Mouse (Mus musculus) embryonic facial prominence, embryonic 13.5 days (tissue): ENCODE results near the gene Ehmt1. TPM values are rescaled to one million over a fixed set of nuclear protein-coding genes. Genes with fewer than 3 reads are reported as not detected.
"Not testable (repeated sequence)": the region's sequence is repeated elsewhere in the genome, so short reads cannot be mapped to it uniquely, and the experiment has no call there.

Experiments used
- ATAC-seq: fragments of 200-750 bp; cut with Nextera tagmentation; 2 replicates; pipeline ENCODE4 v1.8.0; 2017; ENCODE audit warnings: low read depth; ENCODE audit not compliant: insufficient number of reproducible peaks, insufficient read depth, low FRiP score, low TSS enrichment
- H3K27ac ChIP-seq: fragments of 300-500 bp; sonication (generic); 2 replicates; pipeline ENCODE4 v1.5.1; 2015; ENCODE audit warnings: moderate library complexity, mild to moderate bottlenecking, inconsistent platforms
- H3K27me3 ChIP-seq: fragments of 300-500 bp; sonication (generic); 2 replicates; pipeline ENCODE4 v1.6.1; 2015; ENCODE audit warnings: mild to moderate bottlenecking, inconsistent platforms
- H3K36me3 ChIP-seq: fragments of 300-500 bp; sonication (generic); 2 replicates; pipeline ENCODE4 v1.6.1; 2015; ENCODE audit warnings: mild to moderate bottlenecking, inconsistent platforms
- H3K4me1 ChIP-seq: fragments of 300-500 bp; sonication (generic); 2 replicates; pipeline ENCODE4 v1.6.1; 2015; ENCODE audit warnings: inconsistent platforms
- H3K4me2 ChIP-seq: fragments of 300-500 bp; sonication (generic); 2 replicates; pipeline ENCODE4 v1.6.1; 2015; ENCODE audit warnings: moderate library complexity, mild to moderate bottlenecking, inconsistent platforms
- H3K4me3 ChIP-seq: fragments of 300-500 bp; sonication (generic); 2 replicates; pipeline ENCODE4 v1.5.1; 2015; ENCODE audit warnings: mild to moderate bottlenecking, inconsistent platforms
- H3K9ac ChIP-seq: fragments of 300-500 bp; sonication (generic); 2 replicates; pipeline ENCODE4 v1.6.1; 2015; ENCODE audit warnings: mild to moderate bottlenecking, inconsistent platforms
- H3K9me3 ChIP-seq: fragments of 300-500 bp; sonication (generic); 2 replicates; pipeline ENCODE4 v1.6.1; 2016; ENCODE audit warnings: inconsistent platforms
- WGBS: fragments of 180-500 bp; shearing (Covaris S2); methylation state at CpG from one replicate; pipeline ENCODE4 v1.1.7; 2015; ENCODE audit warnings: mixed read lengths; 5-methylcytosine and 5-hydroxymethylcytosine counted together
- polyA plus RNA-seq: library from polyadenylated mRNA; unstranded; fragments of >200 nt; fragmentation: Nextera tagmentation; extraction: Ambion mirVana; gene quantifications from 2 replicates; pipeline ENCODE4 v1.2.1, GENCODE M21; 2015

The Ehmt1 gene
- polyA plus RNA-seq = 115 and 119 TPM in 2 replicates

DNA sequence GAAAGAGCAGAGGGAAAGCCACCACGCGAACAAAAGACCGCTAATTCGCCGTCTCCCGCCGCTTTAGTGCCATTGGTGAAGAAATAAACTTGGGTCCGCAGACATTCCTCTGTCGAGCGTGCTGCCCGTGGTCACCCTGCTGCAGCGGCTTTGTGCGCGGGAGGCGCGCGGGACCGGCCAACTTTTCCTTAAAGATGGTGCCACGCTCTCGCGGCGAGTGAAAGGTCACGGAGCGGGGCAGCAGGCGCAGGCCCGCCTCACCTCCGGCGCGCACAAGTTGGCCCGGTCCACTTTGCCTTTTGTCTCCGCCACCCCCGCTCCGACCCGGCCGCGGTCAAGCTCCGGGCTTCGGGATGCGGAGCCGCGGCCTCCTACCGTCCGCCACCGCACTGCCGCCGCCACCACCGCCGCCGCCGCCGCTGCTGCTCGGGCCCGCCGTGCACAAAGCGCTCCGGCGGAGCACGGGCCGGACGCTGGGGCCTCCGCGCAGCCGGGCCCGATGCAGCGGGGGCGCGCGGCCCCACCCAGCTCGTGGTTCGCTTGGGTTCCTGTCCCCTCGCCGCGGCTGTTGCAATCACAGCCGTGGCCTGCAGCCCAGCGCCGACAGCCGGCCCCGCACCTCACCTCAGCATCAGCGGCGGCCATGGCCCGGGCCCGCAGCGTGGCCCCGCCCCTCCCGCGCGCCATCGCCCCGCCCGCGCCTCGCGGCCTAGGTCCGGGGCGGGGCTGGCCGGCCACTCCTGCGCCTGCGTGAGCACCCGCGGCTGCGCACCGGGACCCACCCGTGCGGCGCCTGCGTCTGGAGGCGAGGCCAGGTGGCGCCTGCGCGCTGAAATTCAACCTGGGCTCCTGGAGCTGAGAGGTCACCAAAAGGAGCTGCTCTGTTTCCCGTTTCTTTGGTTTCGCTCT lies at the start of gene Ehmt1:
Gene Ehmt1 (minus strand): TSS at position 685 of the 909 bp plus-strand sequence.
- Histone ChIP-seq H3K4me3 (peak within 1 kb of the TSS; percentile 90), H3K9ac (peak within 1 kb of the TSS; percentile 99), H3K36me3 (no peaks in the 10 kb centered on the region), H3K4me2 (peak within 1 kb of the TSS; percentile 64), H3K4me1 (peaks cover 11% of the 10 kb centered on the region), H3K27me3 (no peaks in the 10 kb centered on the region), H3K27ac (peak within 1 kb of the TSS; percentile 96), H3K9me3 (no peaks in the 10 kb centered on the region)
- WGBS = under 1% methylated on average over 94 of the region's 112 CpGs
- peak; percentile 99 for ATAC-seq

DNA sequence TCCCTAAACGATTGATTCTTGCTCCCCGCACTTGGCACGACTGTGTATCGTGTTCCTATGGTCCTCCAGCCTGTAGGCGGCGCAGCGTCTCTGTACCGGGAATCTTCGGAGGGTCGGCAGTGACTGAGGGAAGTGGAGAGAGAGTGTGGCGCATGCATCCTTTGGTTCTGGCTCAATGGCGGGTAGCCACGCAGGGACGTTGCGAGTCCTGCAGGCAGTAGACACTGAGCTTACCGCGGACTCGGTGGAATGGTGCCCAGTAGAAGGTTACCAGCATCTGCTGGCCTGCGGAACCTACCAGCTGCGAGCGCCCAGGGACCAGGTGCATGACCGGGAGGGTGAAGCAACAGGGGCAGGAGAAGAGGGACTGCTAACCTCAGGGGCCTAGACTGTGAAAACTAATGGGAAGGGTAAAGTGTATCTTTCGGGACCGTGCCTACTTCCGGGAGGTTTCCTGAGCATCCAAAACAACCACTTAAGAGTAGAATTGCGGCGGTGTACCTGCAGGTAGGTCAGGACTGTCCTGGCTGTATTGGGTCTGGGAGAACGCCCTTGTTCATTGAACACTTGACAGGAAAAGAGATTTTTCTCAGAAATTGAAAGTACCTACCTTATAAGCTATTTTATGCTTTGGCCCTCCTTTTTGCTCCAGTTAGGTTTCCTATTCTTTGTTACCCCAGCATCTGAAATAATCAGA lies 43.0 kb upstream of the Ehmt1 start, which contains the start of gene Dph7:
Gene Dph7 (plus strand): TSS at position 97 of the 697 bp plus-strand sequence.
- H3K27ac ChIP-seq = peak within 1 kb of the TSS; percentile 52; the same call in 1 of the 2 replicates

DNA sequence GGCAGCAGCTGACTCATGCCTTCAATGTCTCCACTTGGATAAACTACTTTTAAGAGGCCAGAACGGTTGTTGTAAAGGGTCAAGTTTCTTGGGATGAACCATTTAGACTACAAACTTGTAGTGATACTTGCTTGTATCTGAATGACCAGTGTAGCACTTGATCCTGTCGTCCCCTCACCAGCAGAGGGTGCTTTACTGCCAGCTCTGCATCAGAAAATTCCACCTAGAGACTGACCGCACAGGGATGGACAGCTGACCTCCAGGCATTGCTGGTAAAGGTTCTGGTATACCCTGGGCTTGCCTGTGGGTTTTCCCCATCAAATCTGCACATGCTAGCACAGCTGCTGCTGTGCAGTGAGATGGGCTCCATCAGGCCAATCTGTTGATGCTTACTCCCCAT lies 41.5 kb upstream of the Ehmt1 start:
- Histone ChIP-seq H3K9ac (no peak overlapping the region), H3K4me2 (no peak overlapping the region), H3K9me3 (no peaks in the 10 kb centered on the region), H3K27me3 (no peaks in the 10 kb centered on the region), H3K4me1 (peaks cover 13% of the 10 kb centered on the region), H3K36me3 (peaks cover 71% of the 10 kb centered on the region), H3K27ac (no peak overlapping the region), H3K4me3 (no peak overlapping the region)
- WGBS = 32% methylated on average over 3 of the region's 3 CpGs
- no peak for ATAC-seq

More for the DNA sequence above, 43.0 kb upstream of the Ehmt1 start, which contains the start of gene Dph7:
- peak; percentile 72 for ATAC-seq
- WGBS = under 1% methylated on average over 28 of the region's 28 CpGs
- H3K4me1 ChIP-seq = peaks cover 13% of the 10 kb centered on the region
- peak within 1 kb of the TSS; percentile 73 for H3K4me2 ChIP-seq
- peak within 1 kb of the TSS; percentile 93 for H3K9ac ChIP-seq
- H3K9me3 ChIP-seq = no peaks in the 10 kb centered on the region
- H3K4me3 ChIP-seq = peak within 1 kb of the TSS; percentile 81
- H3K36me3 ChIP-seq = peaks cover 69% of the 10 kb centered on the region
- H3K27me3 ChIP-seq = no peaks in the 10 kb centered on the region

- no peak for ATAC-seq
- 86% methylated on average over 4 of the region's 4 CpGs for WGBS
- no peak overlapping the region for H3K4me2 ChIP-seq
Measured at GRCm38 (mm10) chr2:24952537-24953055, 33.2 kb upstream of the Ehmt1 start.

GRCm38 (mm10) chr2:24950189-24950535 lies 30.7 kb upstream of the Ehmt1 start:
- 0 out of 2 replicates have a peak, but pooled peaks have one; percentile 3 for ATAC-seq
- H3K27ac ChIP-seq = peak overlapping the region; percentile 60; the same call in 1 of the 2 replicates
- H3K36me3 ChIP-seq = peaks cover 35% of the 10 kb centered on the region
- peak overlapping the region; percentile 95 for H3K9ac ChIP-seq
- WGBS = 0% methylated on average over 31 of the region's 31 CpGs
- H3K9me3 ChIP-seq = no peaks in the 10 kb centered on the region
- H3K27me3 ChIP-seq = no peaks in the 10 kb centered on the region
- peak overlapping the region; percentile 99 for H3K4me3 ChIP-seq
- H3K4me2 ChIP-seq = peak overlapping the region; percentile 94
- peaks cover 14% of the 10 kb centered on the region for H3K4me1 ChIP-seq

More at GRCm38 (mm10) chr2:24952537-24953055, 33.2 kb upstream of the Ehmt1 start:
- H3K27me3 ChIP-seq = no peaks in the 10 kb centered on the region
- no peak overlapping the region for H3K4me3 ChIP-seq
- no peak overlapping the region for H3K27ac ChIP-seq
- H3K4me1 ChIP-seq = peaks cover 14% of the 10 kb centered on the region
- no peaks in the 10 kb centered on the region for H3K9me3 ChIP-seq
- peaks cover 59% of the 10 kb centered on the region for H3K36me3 ChIP-seq
- no peak overlapping the region for H3K9ac ChIP-seq

DNA sequence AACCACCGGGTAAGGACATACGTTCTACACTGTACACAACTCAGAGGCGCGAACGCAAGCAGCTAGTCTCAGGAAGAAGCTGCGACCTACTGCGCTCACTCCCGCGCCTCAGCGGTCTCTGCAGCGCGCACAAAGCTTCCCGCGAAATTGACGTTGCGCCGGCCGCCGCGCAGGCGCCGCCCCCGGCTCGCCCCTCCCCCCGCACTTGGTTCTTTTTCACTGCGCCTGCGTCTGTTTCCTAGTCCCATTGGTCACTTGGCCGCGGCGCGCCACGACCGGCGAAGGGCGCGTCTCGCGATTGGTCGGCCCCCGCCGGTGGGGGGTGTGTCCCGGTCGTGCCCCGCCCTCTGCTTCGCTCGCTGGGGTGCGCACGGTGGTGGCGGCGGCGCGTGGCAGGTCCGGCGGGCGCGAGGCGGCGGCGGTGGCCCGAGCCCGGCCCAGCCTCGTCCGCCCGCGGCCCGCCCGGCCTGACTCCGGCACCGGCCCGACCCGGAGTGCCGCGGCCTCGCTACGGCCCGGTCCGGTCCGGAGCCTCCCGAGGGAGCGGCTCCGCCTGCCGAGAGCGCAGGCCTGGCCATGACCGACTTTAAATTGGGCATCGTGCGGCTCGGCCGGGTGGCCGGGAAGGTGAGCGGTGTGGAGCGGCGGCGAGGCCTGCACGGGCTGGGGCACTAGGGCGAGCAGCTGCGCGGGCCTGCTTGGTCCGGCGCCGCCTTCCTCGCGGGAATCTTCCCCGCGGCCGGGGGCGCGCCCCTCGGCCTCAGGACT lies 30.2 kb upstream of the Ehmt1 start, which contains the start of gene Zmynd19:
Gene Zmynd19 (plus strand): TSS at position 372 of the 768 bp plus-strand sequence.
- under 1% methylated on average over 107 of the region's 108 CpGs for WGBS
- Histone ChIP-seq H3K4me1 (peaks cover 14% of the 10 kb centered on the region), H3K36me3 (peaks cover 29% of the 10 kb centered on the region), H3K27me3 (no peaks in the 10 kb centered on the region), H3K9me3 (no peaks in the 10 kb centered on the region), H3K4me3 (peak within 1 kb of the TSS; percentile 99), H3K9ac (peak within 1 kb of the TSS; percentile 95), H3K4me2 (peak within 1 kb of the TSS; percentile 94), H3K27ac (peak within 1 kb of the TSS; percentile 60)
- peak; percentile 95 for ATAC-seq

GRCm38 (mm10) chr2:24944304-24944703 lies 24.9 kb upstream of the Ehmt1 start:
- H3K4me2 ChIP-seq, H3K9me3 ChIP-seq, H3K9ac ChIP-seq, H3K36me3 ChIP-seq, ATAC-seq, H3K27me3 ChIP-seq, H3K4me3 ChIP-seq, H3K27ac ChIP-seq, H3K4me1 ChIP-seq: not testable (repeated sequence)
- WGBS = 50% methylated on average over 2 of the region's 2 CpGs

DNA sequence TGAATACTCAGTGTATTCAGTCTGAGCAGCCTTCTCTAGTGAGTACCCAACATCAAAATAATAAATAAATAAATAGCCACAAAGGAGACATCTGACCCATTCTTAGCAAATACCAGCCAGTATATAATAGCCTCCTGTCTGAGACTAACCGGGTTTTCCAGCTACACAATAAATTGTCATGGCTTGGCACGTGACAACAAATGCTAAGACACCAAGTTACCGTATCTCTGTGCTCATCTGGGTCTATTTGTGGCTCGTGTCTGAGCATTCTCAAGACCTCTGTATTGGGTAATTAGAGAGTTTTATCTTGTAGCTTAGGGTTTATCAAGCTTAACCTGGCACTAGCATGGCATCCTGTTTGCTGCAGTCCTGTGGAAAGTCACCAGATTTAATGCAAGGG lies 22.7 kb upstream of the Ehmt1 start:
- 77% methylated on average over 4 of the region's 4 CpGs for WGBS
- H3K9ac ChIP-seq = no peak overlapping the region
- H3K27me3 ChIP-seq = no peaks in the 10 kb centered on the region; the same call in 1 of the 2 replicates
- H3K4me2 ChIP-seq = no peak overlapping the region
- no peaks in the 10 kb centered on the region for H3K36me3 ChIP-seq
- ATAC-seq = no peak
- H3K9me3 ChIP-seq = no peaks in the 10 kb centered on the region
- H3K4me1 ChIP-seq = no peaks in the 10 kb centered on the region
- H3K27ac ChIP-seq = no peak overlapping the region
- H3K4me3 ChIP-seq = no peak overlapping the region

DNA sequence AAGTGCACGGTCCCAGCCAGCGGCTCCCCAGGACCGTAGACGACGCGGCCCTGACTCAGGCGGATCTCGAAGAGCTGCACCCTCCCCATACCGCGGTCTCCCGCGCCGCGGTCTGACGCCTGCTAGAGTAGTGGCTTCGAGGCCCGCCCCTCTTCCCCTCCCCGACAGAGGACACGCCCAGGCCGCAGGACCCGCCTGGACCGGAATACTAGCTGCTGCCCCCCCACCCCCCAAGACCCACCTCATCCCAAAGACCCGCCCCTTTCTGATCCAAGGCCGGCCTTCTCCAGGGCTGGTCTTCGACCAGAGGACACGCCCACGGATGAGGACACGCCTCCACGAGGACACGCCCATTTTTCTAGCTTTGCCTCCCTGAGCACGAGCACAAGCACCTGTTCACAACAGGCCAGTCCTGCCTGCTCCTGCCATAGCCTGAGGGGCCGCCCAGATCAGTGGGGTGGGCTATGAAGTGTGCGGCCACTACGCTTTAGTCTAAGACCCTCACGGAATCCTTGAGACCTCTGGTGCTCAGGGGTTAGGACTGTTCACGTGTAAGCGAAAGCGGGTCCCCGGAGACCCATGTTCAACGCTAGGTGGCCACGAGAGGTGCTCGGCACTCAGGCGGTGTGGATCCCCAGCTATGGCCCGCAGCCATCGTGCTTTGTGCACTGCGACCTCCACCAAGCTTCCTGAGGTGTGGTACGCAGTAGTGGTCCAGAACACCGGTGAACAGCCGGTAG lies 15.8 kb upstream of the Ehmt1 start, which contains the start of gene Arrdc1:
Gene Arrdc1 (minus strand): TSS at position 196 of the 740 bp plus-strand sequence.
- under 1% methylated on average over 48 of the region's 49 CpGs for WGBS
- Histone ChIP-seq H3K27ac (peak within 1 kb of the TSS; percentile 66), H3K4me1 (peaks cover 12% of the 10 kb centered on the region), H3K4me3 (peak within 1 kb of the TSS; percentile 68), H3K27me3 (peaks cover 12% of the 10 kb centered on the region), H3K4me2 (peak within 1 kb of the TSS; percentile 95), H3K9me3 (no peaks in the 10 kb centered on the region), H3K9ac (peak within 1 kb of the TSS; percentile 78), H3K36me3 (no peaks in the 10 kb centered on the region)
- ATAC-seq = peak; percentile 94

DNA sequence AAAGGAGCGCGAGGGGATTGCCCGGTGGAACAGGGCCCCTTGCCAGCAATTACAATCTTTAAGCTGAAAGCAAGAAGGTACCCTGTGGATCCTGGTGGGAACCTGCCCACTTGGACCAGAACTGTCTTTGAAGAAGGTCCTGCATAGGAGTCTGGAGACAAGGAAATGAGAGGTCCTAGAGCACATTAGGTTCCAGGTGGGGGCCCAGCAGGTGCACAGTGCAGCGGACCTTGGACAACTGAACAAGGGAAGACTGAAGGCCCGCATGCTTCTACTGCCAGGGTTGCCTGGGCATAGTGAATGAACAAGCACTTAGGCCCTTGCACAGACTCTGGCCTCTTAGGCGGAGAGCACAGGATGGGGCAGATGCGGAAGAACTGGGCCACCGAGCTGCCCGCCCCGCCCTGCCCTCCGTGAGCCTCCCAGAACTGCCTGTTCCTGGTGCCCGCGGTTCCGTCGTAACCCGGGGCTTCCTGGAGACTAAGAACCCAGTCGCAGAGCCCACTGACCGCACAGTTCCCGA lies 15.1 kb upstream of the Ehmt1 start:
- peaks cover 12% of the 10 kb centered on the region for H3K27me3 ChIP-seq
- peak overlapping the region; percentile 95 for H3K4me2 ChIP-seq
- H3K9me3 ChIP-seq = no peaks in the 10 kb centered on the region
- peak overlapping the region; percentile 78 for H3K9ac ChIP-seq
- H3K4me3 ChIP-seq = peak overlapping the region; percentile 68
- peak overlapping the region; percentile 66 for H3K27ac ChIP-seq
- 3% methylated on average over 19 of the region's 19 CpGs for WGBS
- H3K36me3 ChIP-seq = no peaks in the 10 kb centered on the region
- H3K4me1 ChIP-seq = peaks cover 12% of the 10 kb centered on the region
- ATAC-seq = 0 out of 2 replicates have a peak, but pooled peaks have one; percentile 6
